Mouse (Mus musculus): ENCODE measurements around the gene Rad9a.

GRCm38 (mm10) chr19:4151488-4151860 lies 50.0 kb downstream of the Rad9a start:
- no peak for TF ChIP-seq CTCF (IDR thresholded peaks at IDR 0.05)
- TF ChIP-seq EP300 (IDR thresholded peaks at IDR 0.05), result no peak

All from lung, postnatal 0 days (tissue).